In genomic region chr5:103977907-103978570, GRCm38 (mm10) we compare ENCODE assay signal across 20 mouse cellular contexts. TPM values are rescaled to one million over a fixed set of nuclear protein-coding genes. Genes with fewer than 3 reads are reported as not detected.
"Had no signal": no experiment of that assay in that cellular context is flagged by ENCODE, and none has a peak within 500 bp of the region (broad histone marks: within the 10 kb centered on the region; RNA-seq: fewer than 3 reads in every experiment).

No protein-coding gene starts in this region.

- H3K4me1 ChIP-seq: limb, embryonic 12.5 days; liver, embryonic 13.5 days; megakaryocyte, embryonic 14.5 days; midbrain, embryonic 12.5 days; stomach, embryonic 15.5 days had no signal

- H3K9me3 ChIP-seq: limb, embryonic 12.5 days; liver, embryonic 13.5 days; megakaryocyte, embryonic 14.5 days; midbrain, embryonic 12.5 days; stomach, embryonic 15.5 days had no signal

- H3K9ac ChIP-seq: limb, embryonic 12.5 days; liver, embryonic 13.5 days; midbrain, embryonic 12.5 days; stomach, embryonic 15.5 days had no signal

- ATAC-seq: inflammation-experienced regulatory T-cells, adult 6 months; lung, postnatal 0 days; midbrain, embryonic 16.5 days had no signal

- H3K27me3 ChIP-seq: limb, embryonic 12.5 days; midbrain, embryonic 12.5 days; stomach, embryonic 15.5 days had no signal

- H3K4me3 ChIP-seq: limb, embryonic 12.5 days; liver, embryonic 13.5 days; megakaryocyte, embryonic 14.5 days; midbrain, embryonic 12.5 days; stomach, embryonic 15.5 days had no signal

- DNase-seq: kidney, adult 18-20 months; kidney, postnatal 14 days; liver, embryonic 13.5 days; lung, adult 2 months; lung, postnatal 36 days; right cerebral cortex, postnatal 4 days; spleen, adult 18-20 months; thymus, adult 2 months; thymus, postnatal 25 days had no signal

- H3K36me3 ChIP-seq: limb, embryonic 12.5 days; liver, embryonic 13.5 days; midbrain, embryonic 12.5 days; stomach, embryonic 15.5 days had no signal

- H3K4me2 ChIP-seq: limb, embryonic 12.5 days; liver, embryonic 13.5 days; midbrain, embryonic 12.5 days; stomach, embryonic 15.5 days had no signal

- H3K27ac ChIP-seq: limb, embryonic 12.5 days; liver, embryonic 13.5 days; midbrain, embryonic 12.5 days; stomach, embryonic 15.5 days had no signal

RNA-seq across cellular contexts. Expression of gene Hsd17b13, which starts 0.8 kb away (rescaled TPM):
- total RNA-seq: layer of hippocampus, adult 8-10 months; layer of hippocampus, postnatal 14 days had no signal
- polyA plus RNA-seq: inflammation-experienced regulatory T-cells, adult 6 months; kidney, embryonic 14.5 days; limb, embryonic 12.5 days; midbrain, embryonic 12.5 days; midbrain, embryonic 16.5 days; neural tube, embryonic 14.5 days; thymus, adult 2 months had no signal
